Mouse (Mus musculus) hematopoietic multipotent progenitor cell, adult 10-12 weeks (in vitro differentiated cells): ENCODE measurements around the gene Vstm2l. TPM values are rescaled to one million over a fixed set of nuclear protein-coding genes. Genes with fewer than 3 reads are reported as not detected.

Experiments
- polyA plus RNA-seq: library from polyadenylated mRNA; stranded (reverse); fragments of >175 nt; gene quantifications from 2 replicates; pipeline ENCODE4 v1.2.3, GENCODE M21; 2012; ENCODE audit warnings: low replicate concordance

The Vstm2l gene
- not detected in 2 replicates for polyA plus RNA-seq

GRCm38 (mm10) chr2:157914105-157914764 lies at the start of gene Vstm2l:
Gene Vstm2l, plus strand, starts transcription at chr2:157914653.

Other genes with a start within 250 kb of the Vstm2l start
- 4.5 and 13.7 TPM in 2 replicates for gene Ctnnbl1, start 177.3 kb upstream of the Vstm2l start, polyA plus RNA-seq
- 3.4 and 10.2 TPM in 2 replicates for gene Tti1, start 113.8 kb downstream of the Vstm2l start, polyA plus RNA-seq
- gene Rprd1b, start 113.8 kb downstream of the Vstm2l start, polyA plus RNA-seq, result 22.2 and 52.4 TPM in 2 replicates
- gene Tgm2, start 231.8 kb downstream of the Vstm2l start, polyA plus RNA-seq, result 23.3 and 34.0 TPM in 2 replicates